Mouse (Mus musculus) CH12.LX (cell line): ENCODE data around the gene Herc2.

Experiments used
- BHLHE40 ChIP-seq: IDR thresholded peaks from 2 replicates; pipeline ENCODE4 v1.6.1; 2011; ENCODE audit warnings: mild to moderate bottlenecking, low read depth, low read length, improper control_type of control experiment
- CTCF ChIP-seq, 2 experiments: IDR thresholded peaks in 1 of 2; conservative IDR thresholded peaks in 1 of 2; 2 replicates each; pipeline ENCODE4 v1.5.1; 2011 to 2012; ENCODE audit warnings: low read depth in 2 of 2, low read length in 2 of 2, improper control_type of control experiment in 1 of 2, inconsistent platforms in 1 of 2, mild to moderate bottlenecking in 1 of 2, moderate library complexity in 1 of 2
- E2F4 ChIP-seq: IDR thresholded peaks from 2 replicates; pipeline ENCODE4 v1.6.1; 2011; ENCODE audit warnings: low read depth, low read length, improper control_type of control experiment; ENCODE audit not compliant: insufficient replicate concordance
- ELF1 ChIP-seq: IDR thresholded peaks from 2 replicates; pipeline ENCODE4 v1.6.1; 2014; ENCODE audit warnings: low read depth, mild to moderate bottlenecking, inconsistent platforms, low read length, improper control_type of control experiment
- EP300 ChIP-seq: IDR thresholded peaks from 2 replicates; pipeline ENCODE4 v1.6.1; 2011; ENCODE audit warnings: low read length, improper control_type of control experiment
- JUN ChIP-seq: IDR thresholded peaks from 2 replicates; pipeline ENCODE4 v1.6.1; 2011; ENCODE audit warnings: low read depth, mild to moderate bottlenecking, low read length, improper control_type of control experiment, moderate library complexity; ENCODE audit not compliant: insufficient read depth
- MAFK ChIP-seq: IDR thresholded peaks from 2 replicates; pipeline ENCODE4 v1.6.1; 2011; ENCODE audit warnings: low read length, improper control_type of control experiment; ENCODE audit not compliant: insufficient replicate concordance
- NELFE ChIP-seq: IDR thresholded peaks from 2 replicates; pipeline ENCODE4 v1.6.1; 2011; ENCODE audit warnings: low read depth, low read length, improper control_type of control experiment
- POLR2A ChIP-seq: IDR thresholded peaks from 2 replicates; pipeline ENCODE4 v1.6.1; 2011; ENCODE audit warnings: low read depth, mild to moderate bottlenecking, improper control_type of control experiment, low read length
- SIN3A ChIP-seq: IDR thresholded peaks from 2 replicates; pipeline ENCODE4 v1.6.1; 2012; ENCODE audit warnings: low read length, improper control_type of control experiment, inconsistent platforms
- USF1 ChIP-seq: IDR thresholded peaks from 2 replicates; pipeline ENCODE4 v1.6.1; 2014; ENCODE audit warnings: low read depth, mild to moderate bottlenecking, inconsistent platforms, low read length, improper control_type of control experiment
- ZC3H11A ChIP-seq: IDR thresholded peaks from 2 replicates; pipeline ENCODE4 v1.6.1; 2012; ENCODE audit warnings: low read depth, mild to moderate bottlenecking, inconsistent platforms, low read length, improper control_type of control experiment
- ZNF384 ChIP-seq: IDR thresholded peaks from 2 replicates; pipeline ENCODE4 v1.6.1; 2012; ENCODE audit warnings: low read depth, low read length, improper control_type of control experiment, inconsistent platforms

DNA sequence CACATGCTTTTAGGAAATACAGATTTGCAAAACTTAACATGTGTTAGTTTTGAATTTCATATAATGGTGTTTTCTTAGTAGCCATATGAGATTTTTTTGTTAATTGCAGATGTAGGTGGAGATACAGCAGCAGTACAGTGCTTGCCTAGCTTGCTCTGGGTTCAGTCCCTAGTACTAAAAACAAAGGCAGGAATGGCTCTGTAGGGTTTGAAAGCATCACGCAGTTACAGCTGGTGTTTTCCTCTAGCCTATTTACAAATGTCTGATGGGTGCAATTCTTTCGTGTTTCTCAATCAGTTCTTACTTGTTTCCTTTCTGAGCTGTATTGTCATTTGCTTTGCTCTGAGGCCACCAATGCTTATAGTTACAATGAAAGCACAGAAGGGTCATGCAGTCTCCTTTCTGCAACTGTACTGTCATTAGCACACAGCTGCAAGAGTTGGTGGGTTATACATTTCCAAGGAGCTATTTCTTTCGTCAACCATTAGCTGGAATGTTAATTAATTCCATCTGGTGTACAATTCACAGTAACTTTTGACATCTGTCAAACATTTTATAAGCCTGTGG lies 208.0 kb downstream of the Herc2 start:
- TF ChIP-seq CTCF (conservative IDR thresholded peaks at IDR 0.05 in 1 of 2, IDR thresholded peaks at IDR 0.05 in 1 of 2; ENCODE audit: low read depth in 2 of 2, low read length in 2 of 2) = no peak
- TF ChIP-seq NELFE = no peak
- TF ChIP-seq BHLHE40 = no peak
- no peak for TF ChIP-seq ZC3H11A
- no peak for TF ChIP-seq ELF1
- TF ChIP-seq POLR2A = no peak
- TF ChIP-seq EP300 = no peak
- TF ChIP-seq ZNF384 = no peak
- no peak for TF ChIP-seq SIN3A
- TF ChIP-seq MAFK = no peak
- TF ChIP-seq USF1 = no peak
- TF ChIP-seq E2F4 = no peak
- no peak for TF ChIP-seq JUN
